Mouse (Mus musculus): ENCODE results near the gene Cdhr3. TPM values are rescaled to one million over a fixed set of nuclear protein-coding genes. Genes with fewer than 3 reads are reported as not detected.

Cdhr3 gene
- total and polyA plus RNA-seq, 3 experiments = not detected

DNA sequence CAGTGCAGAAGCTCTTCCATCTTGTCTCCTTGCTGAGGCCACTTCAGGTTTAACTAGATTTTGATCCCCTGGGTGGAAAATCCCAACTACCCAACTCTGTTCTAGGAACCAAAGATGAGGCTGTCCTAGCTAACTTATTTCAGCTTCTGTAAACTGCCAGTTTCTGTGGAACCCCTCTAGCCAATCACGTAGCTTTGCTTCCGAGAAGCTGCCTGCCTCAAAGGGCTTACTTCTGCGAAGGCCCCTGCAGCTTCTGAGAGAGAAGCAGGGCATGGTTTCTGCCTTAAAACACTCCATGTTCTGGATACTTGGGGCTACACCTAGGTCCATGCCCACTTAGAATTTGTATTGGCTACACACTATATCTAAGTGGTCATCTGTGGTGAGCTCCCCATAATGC lies 36.1 kb downstream of the Cdhr3 start:
- DNase-seq (ENCODE audit: low read depth, low spot score) = no peak
- Histone ChIP-seq H3K79me2 (ENCODE audit: control insufficient read depth, insufficient read depth, low read length, poor library complexity) (no peaks in the 10 kb centered on the region; the same call in 1 of the 2 replicates), H3K27me3 (ENCODE audit: control insufficient read depth in 1 of 2, insufficient read depth in 2 of 2, low read length in 2 of 2) (peaks cover 0 to 1% of the 10 kb centered on the region in 2 experiments; a peak in 1 of 4 replicates), H3K9me3 (replicated peaks; ENCODE audit: insufficient read depth, low read length) (no peaks in the 10 kb centered on the region), H3K36me3 (ENCODE audit: control insufficient read depth in 1 of 2, insufficient read depth in 2 of 2, low read length in 2 of 2) (peaks cover 0 to 5% of the 10 kb centered on the region in 2 experiments; a peak in 2 of 4 replicates), H3K27ac (ENCODE audit: control insufficient read depth, low read depth, low read length) (no peak overlapping the region), H3K4me3 (ENCODE audit: control insufficient read depth in 1 of 2, insufficient read depth in 1 of 2, low read depth in 2 of 2, low read length in 2 of 2) (no peak overlapping the region), H3K4me1 (ENCODE audit: control insufficient read depth in 1 of 2, insufficient read depth in 2 of 2, low read length in 2 of 2) (peaks cover 0 to 13% of the 10 kb centered on the region in 2 experiments; a peak in 2 of 4 replicates), H3K9ac (ENCODE audit: control insufficient read depth, low read depth, low read length, poor library complexity, severe bottlenecking) (no peak overlapping the region)
- TF ChIP-seq SIN3A (IDR thresholded peaks at IDR 0.05; ENCODE audit: low read length) = no peak
- TF ChIP-seq POLR2AphosphoS2 (IDR thresholded peaks at IDR 0.05; ENCODE audit: low read length) = no peak
- no peak for TF ChIP-seq EP300 (IDR thresholded peaks at IDR 0.05; ENCODE audit: low read depth in 1 of 2, low read length in 2 of 2)
- no peak for TF ChIP-seq CTCF (IDR thresholded peaks at IDR 0.05 in 2 of 3, conservative IDR thresholded peaks at IDR 0.05 in 1 of 3; ENCODE audit: control insufficient read depth in 1 of 3, insufficient read depth in 1 of 3, low read depth in 2 of 3, low read length in 3 of 3, poor library complexity in 1 of 3, severe bottlenecking in 1 of 3)
- TF ChIP-seq TAL1 (IDR thresholded peaks at IDR 0.05; ENCODE audit: low read length) = no peak
- no peak for TF ChIP-seq GABPA (IDR thresholded peaks at IDR 0.05; ENCODE audit: low read depth, low read length)
- no peak for TF ChIP-seq JUND (IDR thresholded peaks at IDR 0.05; ENCODE audit: low read depth, low read length)
- TF ChIP-seq GATA1 (IDR thresholded peaks at IDR 0.05; ENCODE audit: low read depth, low read length) = no peak
- no peak for TF ChIP-seq MEF2A (IDR thresholded peaks at IDR 0.05; ENCODE audit: extremely low read depth, insufficient replicate concordance, low read depth, low read length, poor library complexity, severe bottlenecking)
- TF ChIP-seq CHD2 (IDR thresholded peaks at IDR 0.05; ENCODE audit: low read length) = no peak
- TF ChIP-seq SMC3 (IDR thresholded peaks at IDR 0.05; ENCODE audit: low read depth, low read length) = no peak
- TF ChIP-seq MYB (IDR thresholded peaks at IDR 0.05; ENCODE audit: low read depth, low read length) = no peak
- no peak for TF ChIP-seq BHLHE40 (IDR thresholded peaks at IDR 0.05; ENCODE audit: borderline replicate concordance, low read depth, low read length)
- no peak for TF ChIP-seq RCOR1 (IDR thresholded peaks at IDR 0.05; ENCODE audit: low read depth, low read length)
- no peak for TF ChIP-seq TCF12 (IDR thresholded peaks at IDR 0.05; ENCODE audit: low read depth, low read length)
- TF ChIP-seq POLR2AphosphoS5 (IDR thresholded peaks at IDR 0.05; ENCODE audit: borderline replicate concordance, low read depth, low read length) = no peak
- no peak for TF ChIP-seq NRF1 (IDR thresholded peaks at IDR 0.05; ENCODE audit: insufficient read depth, low read depth, low read length, poor library complexity, severe bottlenecking)
- TF ChIP-seq ZNF384 (IDR thresholded peaks at IDR 0.05; ENCODE audit: low read depth, low read length) = no peak

DNA sequence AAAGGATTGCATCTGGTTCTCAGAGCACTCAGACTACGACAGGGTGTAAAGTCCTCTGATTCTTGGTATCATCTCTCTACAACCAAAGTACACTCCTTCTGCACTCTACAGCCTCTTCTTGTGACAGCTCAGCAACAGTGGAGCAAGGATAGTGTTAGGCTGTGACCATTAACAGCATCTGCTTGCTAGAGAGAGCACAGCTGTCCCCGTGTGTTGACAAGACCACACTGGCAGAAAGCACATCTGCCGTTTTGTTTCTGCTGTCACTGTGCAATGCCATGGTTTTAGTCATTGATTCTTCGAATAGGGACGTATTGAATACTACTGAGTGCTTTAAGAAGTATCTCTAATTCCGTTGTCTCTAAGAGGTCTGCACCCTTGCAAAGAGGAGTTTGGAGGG lies 36.6 kb downstream of the Cdhr3 start:
- H3K9ac ChIP-seq (ENCODE audit: control insufficient read depth, low read depth, low read length, poor library complexity, severe bottlenecking) = no peak overlapping the region
- H3K27ac ChIP-seq (ENCODE audit: control insufficient read depth, low read depth, low read length) = no peak overlapping the region
- no peak for DNase-seq (ENCODE audit: low read depth, low spot score)
- H3K4me1 ChIP-seq (ENCODE audit: control insufficient read depth in 1 of 2, insufficient read depth in 2 of 2, low read length in 2 of 2) = peaks cover 0 to 13% of the 10 kb centered on the region in 2 experiments; a peak in 2 of 4 replicates
- TF ChIP-seq CTCF (IDR thresholded peaks at IDR 0.05 in 2 of 3, conservative IDR thresholded peaks at IDR 0.05 in 1 of 3; ENCODE audit: control insufficient read depth in 1 of 3, insufficient read depth in 1 of 3, low read depth in 2 of 3, low read length in 3 of 3, poor library complexity in 1 of 3, severe bottlenecking in 1 of 3) (no peak), GABPA (IDR thresholded peaks at IDR 0.05; ENCODE audit: low read depth, low read length) (no peak), ZKSCAN1 (IDR thresholded peaks at IDR 0.05; ENCODE audit: low read depth, low read length) (no peak), GATA1 (IDR thresholded peaks at IDR 0.05; ENCODE audit: low read depth, low read length) (no peak), NRF1 (IDR thresholded peaks at IDR 0.05; ENCODE audit: insufficient read depth, low read depth, low read length, poor library complexity, severe bottlenecking) (no peak), MYB (IDR thresholded peaks at IDR 0.05; ENCODE audit: low read depth, low read length) (no peak), ZC3H11A (IDR thresholded peaks at IDR 0.05; ENCODE audit: low read depth, low read length) (no peak), USF2 (IDR thresholded peaks at IDR 0.05; ENCODE audit: borderline replicate concordance in 1 of 2, insufficient read depth in 1 of 2, low read depth in 1 of 2, low read length in 2 of 2) (no peak), KAT2A (conservative IDR thresholded peaks at IDR 0.05; ENCODE audit: low read depth, low read length) (no peak), TBP (IDR thresholded peaks at IDR 0.05; ENCODE audit: low read depth, low read length) (no peak), MAZ (IDR thresholded peaks at IDR 0.05; ENCODE audit: low read depth, low read length) (no peak), MAFK (IDR thresholded peaks at IDR 0.05; ENCODE audit: borderline replicate concordance, low read depth, low read length) (no peak), MAX (IDR thresholded peaks at IDR 0.05; ENCODE audit: low read length) (no peak), TAL1 (IDR thresholded peaks at IDR 0.05; ENCODE audit: low read length) (no peak), POLR2AphosphoS5 (IDR thresholded peaks at IDR 0.05; ENCODE audit: borderline replicate concordance, low read depth, low read length) (no peak), ETS1 (IDR thresholded peaks at IDR 0.05; ENCODE audit: low read depth, low read length) (no peak), RAD21 (IDR thresholded peaks at IDR 0.05; ENCODE audit: low read depth, low read length) (no peak)
- peaks cover 0 to 1% of the 10 kb centered on the region in 2 experiments; a peak in 1 of 4 replicates for H3K27me3 ChIP-seq (ENCODE audit: control insufficient read depth in 1 of 2, insufficient read depth in 2 of 2, low read length in 2 of 2)
- H3K9me3 ChIP-seq (replicated peaks; ENCODE audit: insufficient read depth, low read length) = no peaks in the 10 kb centered on the region
- H3K79me2 ChIP-seq (ENCODE audit: control insufficient read depth, insufficient read depth, low read length, poor library complexity) = no peaks in the 10 kb centered on the region; the same call in 1 of the 2 replicates
- H3K4me3 ChIP-seq (ENCODE audit: control insufficient read depth in 1 of 2, insufficient read depth in 1 of 2, low read depth in 2 of 2, low read length in 2 of 2) = no peak overlapping the region
- H3K36me3 ChIP-seq (ENCODE audit: control insufficient read depth in 1 of 2, insufficient read depth in 2 of 2, low read length in 2 of 2) = peaks cover 0 to 5% of the 10 kb centered on the region in 2 experiments; a peak in 2 of 4 replicates

All from MEL (cell line).